Mouse (Mus musculus): ENCODE measurements around the gene Lmtk3. TPM values are rescaled to one million over a fixed set of nuclear protein-coding genes. Genes with fewer than 3 reads are reported as not detected.

The Lmtk3 gene
- polyA plus RNA-seq (2016; fragmentation: Nextera tagmentation; extraction: Ambion mirVana): 2.1 and 3.0 TPM in 2 replicates

DNA sequence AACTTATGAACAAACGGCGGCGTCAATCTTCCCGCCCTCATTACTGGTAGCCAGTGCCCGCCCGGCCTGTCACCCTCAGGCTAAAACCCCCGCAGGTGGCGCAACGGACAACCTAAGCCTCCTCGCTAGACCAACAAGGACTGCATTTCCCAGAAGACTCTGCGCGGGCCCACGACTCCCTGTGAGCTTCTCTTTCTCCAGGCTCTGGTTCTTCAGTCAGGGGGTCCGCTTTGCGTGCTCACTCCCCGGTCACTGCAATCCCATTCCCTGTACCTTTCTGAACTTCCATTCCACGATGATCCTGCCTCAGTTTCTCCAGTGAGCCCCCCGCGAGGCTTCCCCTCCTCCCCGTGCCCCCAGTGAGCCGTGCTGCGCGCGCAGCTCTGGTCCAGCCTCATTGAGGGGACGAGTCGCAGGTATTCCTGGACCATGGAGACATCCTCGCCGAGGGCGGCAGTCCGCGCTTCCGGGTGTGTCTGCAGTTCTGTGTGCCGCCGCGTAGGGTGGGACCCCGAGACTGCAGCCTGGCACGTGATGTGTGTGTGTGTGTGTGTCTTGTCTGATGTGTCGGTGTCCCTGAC is at the start of gene Lmtk3:
Lmtk3 (plus strand) TSS at position 228 of the 581 bp plus-strand sequence.
- WGBS: under 1% methylated on average over 38 of the region's 38 CpGs

DNA sequence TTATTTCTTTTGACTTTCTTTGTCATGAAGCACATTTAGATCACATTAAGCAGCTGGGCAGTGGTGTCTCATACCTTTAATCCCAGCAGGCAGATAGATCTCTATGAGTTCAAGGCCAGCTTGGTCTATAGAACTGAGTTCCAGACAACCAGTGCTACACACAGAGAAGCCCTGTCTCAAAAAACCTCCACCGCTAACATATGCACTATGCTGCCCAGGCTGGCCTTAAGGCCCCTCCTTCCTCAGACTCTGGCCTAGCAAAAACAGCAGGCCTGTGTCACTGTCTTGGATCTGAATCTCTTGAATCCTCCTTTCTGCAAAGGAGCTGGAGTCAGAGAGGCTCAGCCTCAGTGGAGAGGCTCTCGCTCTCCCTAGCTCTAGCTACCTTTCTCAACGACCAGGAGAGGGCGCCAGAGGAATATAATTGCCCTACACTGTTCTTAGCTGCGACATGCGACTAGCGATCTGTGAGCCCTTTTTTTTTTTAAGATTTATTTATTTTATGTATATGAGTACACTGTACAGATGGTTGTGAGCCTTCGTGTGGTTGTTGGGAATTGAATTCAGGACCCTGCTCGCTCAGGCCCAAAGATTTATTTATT is 44.3 kb upstream of the Lmtk3 start:
- WGBS: 9% methylated on average over 9 of the region's 9 CpGs
- peak; percentile 85 for DNase-seq (ENCODE audit: low spot score)
- Histone ChIP-seq H3K27me3 (replicated peaks; ENCODE audit: low read depth, poor library complexity, severe bottlenecking) (peaks cover 16% of the 10 kb centered on the region), H3K4me3 (no peak overlapping the region), H3K4me1 (peaks cover 9% of the 10 kb centered on the region), H3K9me3 (no peaks in the 10 kb centered on the region), H3K36me3 (replicated peaks) (no peaks in the 10 kb centered on the region), H3K27ac (replicated peaks) (no peak overlapping the region)

More for the DNA sequence above, at the start of gene Lmtk3:
- Histone ChIP-seq H3K9me3 (no peaks in the 10 kb centered on the region), H3K36me3 (replicated peaks) (peaks cover 16% of the 10 kb centered on the region), H3K4me1 (peaks cover 56% of the 10 kb centered on the region), H3K27ac (replicated peaks) (peak within 1 kb of the TSS; percentile 89), H3K4me3 (peak within 1 kb of the TSS; percentile 86), H3K27me3 (replicated peaks; ENCODE audit: low read depth, poor library complexity, severe bottlenecking) (peaks cover 41% of the 10 kb centered on the region)
- peak; percentile 83 for DNase-seq (ENCODE audit: low spot score)

DNA sequence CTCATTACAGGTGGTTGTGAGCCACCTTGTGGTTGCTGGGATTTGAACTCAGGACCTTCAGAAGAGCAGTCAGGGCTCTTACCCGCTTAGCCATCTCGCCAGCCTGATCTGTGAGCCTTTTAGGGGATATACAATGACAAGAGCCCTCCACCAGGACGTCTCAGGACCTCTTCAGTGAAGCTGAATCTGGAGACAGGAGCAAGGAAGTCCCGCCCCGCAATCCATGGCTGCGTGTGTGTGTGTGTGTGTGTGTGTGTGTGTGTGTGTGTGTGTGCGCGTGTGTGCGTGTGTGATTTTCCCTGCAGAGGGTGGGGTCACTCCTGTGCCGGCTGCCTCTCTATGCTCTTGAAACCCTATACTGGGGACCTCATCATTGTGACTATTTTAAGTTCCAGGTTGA is 43.7 kb upstream of the Lmtk3 start:
- Histone ChIP-seq H3K36me3 (replicated peaks) (no peaks in the 10 kb centered on the region), H3K9me3 (no peaks in the 10 kb centered on the region), H3K27me3 (replicated peaks; ENCODE audit: low read depth, poor library complexity, severe bottlenecking) (peaks cover 16% of the 10 kb centered on the region), H3K27ac (replicated peaks) (no peak overlapping the region), H3K4me3 (no peak overlapping the region), H3K4me1 (peaks cover 9% of the 10 kb centered on the region)
- 70% methylated on average over 10 of the region's 10 CpGs for WGBS
- DNase-seq (ENCODE audit: low spot score): no peak

GRCm38 (mm10) chr7:45741308-45741707 is 42.2 kb upstream of the Lmtk3 start:
- peaks cover 9% of the 10 kb centered on the region for H3K4me1 ChIP-seq
- no peak overlapping the region for H3K27ac ChIP-seq (replicated peaks)
- DNase-seq (ENCODE audit: low spot score): no peak
- WGBS: 89% methylated on average over 12 of the region's 12 CpGs
- peaks cover 16% of the 10 kb centered on the region for H3K27me3 ChIP-seq (replicated peaks; ENCODE audit: low read depth, poor library complexity, severe bottlenecking)
- H3K4me3 ChIP-seq: no peak overlapping the region
- H3K36me3 ChIP-seq (replicated peaks): no peaks in the 10 kb centered on the region
- H3K9me3 ChIP-seq: no peaks in the 10 kb centered on the region

- 0 out of 2 replicates have a peak, but pooled peaks cover 3% of the 10 kb centered on the region for H3K9me3 ChIP-seq
- no peaks in the 10 kb centered on the region for H3K36me3 ChIP-seq (replicated peaks)
- 35% methylated on average over 11 of the region's 11 CpGs for WGBS
- H3K4me1 ChIP-seq: peaks cover 9% of the 10 kb centered on the region
- H3K27me3 ChIP-seq (replicated peaks; ENCODE audit: low read depth, poor library complexity, severe bottlenecking): peaks cover 16% of the 10 kb centered on the region
- H3K27ac ChIP-seq (replicated peaks): no peak overlapping the region
- no peak for DNase-seq (ENCODE audit: low spot score)
- H3K4me3 ChIP-seq: peak overlapping the region; percentile 42
These were observed 41.8 kb upstream of the Lmtk3 start for GRCm38 (mm10) chr7:45741777-45742176.

DNA sequence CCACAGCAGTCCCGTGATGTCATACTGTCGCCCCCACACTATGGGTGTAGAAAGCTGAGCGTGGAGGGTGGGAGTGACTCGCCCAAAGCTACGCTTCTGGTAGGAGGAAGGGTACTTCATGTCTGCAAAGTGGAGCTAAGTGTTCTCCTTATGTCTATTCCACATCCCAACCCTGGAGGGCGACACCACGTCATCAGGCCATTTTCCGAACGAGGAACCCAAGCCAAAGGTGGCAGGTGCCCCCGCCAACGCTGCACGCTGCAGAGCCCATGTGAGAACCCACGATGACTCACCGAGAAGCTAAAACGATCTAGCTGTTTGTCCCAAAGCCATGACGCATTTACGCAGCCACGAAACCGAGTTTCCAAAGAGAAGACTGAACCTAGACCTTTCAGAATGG is 41.2 kb upstream of the Lmtk3 start:
- H3K27me3 ChIP-seq (replicated peaks; ENCODE audit: low read depth, poor library complexity, severe bottlenecking): peaks cover 16% of the 10 kb centered on the region
- H3K9me3 ChIP-seq: 0 out of 2 replicates have a peak, but pooled peaks cover 4% of the 10 kb centered on the region
- peak overlapping the region; percentile 42 for H3K4me3 ChIP-seq
- no peaks in the 10 kb centered on the region for H3K36me3 ChIP-seq (replicated peaks)
- WGBS: 36% methylated on average over 19 of the region's 19 CpGs
- peaks cover 9% of the 10 kb centered on the region for H3K4me1 ChIP-seq
- no peak overlapping the region for H3K27ac ChIP-seq (replicated peaks)
- DNase-seq (ENCODE audit: low spot score): no peak

- Histone ChIP-seq H3K4me1 (peaks cover 13% of the 10 kb centered on the region), H3K27me3 (replicated peaks; ENCODE audit: low read depth, poor library complexity, severe bottlenecking) (peaks cover 16% of the 10 kb centered on the region), H3K9me3 (0 out of 2 replicates have a peak, but pooled peaks cover 4% of the 10 kb centered on the region), H3K27ac (replicated peaks) (no peak overlapping the region), H3K36me3 (replicated peaks) (no peaks in the 10 kb centered on the region), H3K4me3 (no peak overlapping the region)
- DNase-seq (ENCODE audit: low spot score): peak; percentile 73
- WGBS: 29% methylated on average over 2 of the region's 2 CpGs
These were observed 39.2 kb upstream of the Lmtk3 start for GRCm38 (mm10) chr7:45744387-45744786.

GRCm38 (mm10) chr7:45746518-45746917 is 37.0 kb upstream of the Lmtk3 start:
- Histone ChIP-seq H3K4me1 (peaks cover 22% of the 10 kb centered on the region), H3K27ac (replicated peaks) (no peak overlapping the region), H3K36me3 (replicated peaks) (no peaks in the 10 kb centered on the region), H3K27me3 (replicated peaks; ENCODE audit: low read depth, poor library complexity, severe bottlenecking) (peaks cover 11% of the 10 kb centered on the region), H3K9me3 (0 out of 2 replicates have a peak, but pooled peaks cover 4% of the 10 kb centered on the region), H3K4me3 (no peak overlapping the region)
- DNase-seq (ENCODE audit: low spot score): no peak
- 63% methylated on average over 6 of the region's 6 CpGs for WGBS

DNA sequence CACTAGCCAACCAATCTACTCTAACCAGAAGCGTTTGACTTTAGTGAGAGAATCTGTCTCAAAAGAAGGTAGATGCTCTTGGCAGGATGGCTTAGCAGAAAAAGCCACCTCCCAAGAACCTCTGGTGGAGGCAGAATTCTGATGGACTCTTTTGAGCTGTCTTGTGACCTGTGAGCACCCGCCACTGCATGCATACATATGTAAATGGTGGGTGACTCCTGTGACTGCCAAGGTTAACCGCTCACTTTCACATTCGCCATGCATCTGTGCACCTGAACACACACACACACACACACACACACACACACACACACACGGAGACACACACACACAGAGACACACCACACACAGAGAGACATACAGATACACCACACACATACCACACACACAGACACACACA is 36.1 kb upstream of the Lmtk3 start:
- Histone ChIP-seq H3K9me3 (0 out of 2 replicates have a peak, but pooled peaks cover 4% of the 10 kb centered on the region), H3K4me3 (no peak overlapping the region), H3K27me3 (replicated peaks; ENCODE audit: low read depth, poor library complexity, severe bottlenecking) (0 out of 2 replicates have a peak, but pooled peaks cover 2% of the 10 kb centered on the region), H3K27ac (replicated peaks) (no peak overlapping the region), H3K4me1 (peaks cover 14% of the 10 kb centered on the region), H3K36me3 (replicated peaks) (no peaks in the 10 kb centered on the region)
- no peak for DNase-seq (ENCODE audit: low spot score)
- 83% methylated on average over 5 of the region's 5 CpGs for WGBS

GRCm38 (mm10) chr7:45748110-45748509 is 35.4 kb upstream of the Lmtk3 start:
- no peaks in the 10 kb centered on the region for H3K36me3 ChIP-seq (replicated peaks)
- no peak overlapping the region for H3K27ac ChIP-seq (replicated peaks)
- WGBS: 84% methylated on average over 7 of the region's 7 CpGs
- no peak for DNase-seq (ENCODE audit: low spot score)
- H3K9me3 ChIP-seq: 0 out of 2 replicates have a peak, but pooled peaks cover 4% of the 10 kb centered on the region
- no peaks in the 10 kb centered on the region for H3K27me3 ChIP-seq (replicated peaks; ENCODE audit: low read depth, poor library complexity, severe bottlenecking)
- no peak overlapping the region for H3K4me3 ChIP-seq
- peaks cover 13% of the 10 kb centered on the region for H3K4me1 ChIP-seq

DNA sequence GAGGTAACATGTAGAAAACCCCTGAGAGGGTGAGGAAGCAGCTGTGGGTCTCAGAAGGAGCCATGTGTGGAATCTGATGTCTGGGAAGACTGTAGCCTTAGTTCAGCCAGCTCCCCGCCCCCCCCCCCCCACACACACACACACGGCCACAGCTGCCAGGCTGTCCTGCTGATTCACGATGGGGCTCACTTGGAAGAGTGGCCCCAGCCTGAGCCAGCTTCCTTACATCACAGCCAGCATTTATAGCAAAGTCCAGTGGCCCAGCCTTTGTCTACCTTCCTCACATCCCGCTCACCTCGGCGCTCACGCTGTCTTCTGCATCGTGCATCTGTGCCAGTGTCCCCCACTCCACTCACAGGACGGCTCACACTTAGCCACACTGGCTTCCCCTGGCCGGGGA is 34.1 kb upstream of the Lmtk3 start:
- no peaks in the 10 kb centered on the region for H3K27me3 ChIP-seq (replicated peaks; ENCODE audit: low read depth, poor library complexity, severe bottlenecking)
- WGBS: 48% methylated on average over 10 of the region's 10 CpGs
- H3K36me3 ChIP-seq (replicated peaks): no peaks in the 10 kb centered on the region
- H3K27ac ChIP-seq (replicated peaks): peak overlapping the region; percentile 30; the same call in 1 of the 2 replicates
- no peak for DNase-seq (ENCODE audit: low spot score)
- H3K4me3 ChIP-seq: no peak overlapping the region
- 0 out of 2 replicates have a peak, but pooled peaks cover 4% of the 10 kb centered on the region for H3K9me3 ChIP-seq
- H3K4me1 ChIP-seq: peaks cover 13% of the 10 kb centered on the region

- Histone ChIP-seq H3K27ac (replicated peaks) (no peak overlapping the region), H3K4me3 (no peak overlapping the region), H3K4me1 (peaks cover 13% of the 10 kb centered on the region), H3K27me3 (replicated peaks; ENCODE audit: low read depth, poor library complexity, severe bottlenecking) (no peaks in the 10 kb centered on the region), H3K9me3 (0 out of 2 replicates have a peak, but pooled peaks cover 4% of the 10 kb centered on the region), H3K36me3 (replicated peaks) (no peaks in the 10 kb centered on the region)
- 73% methylated on average over 9 of the region's 9 CpGs for WGBS
- no peak for DNase-seq (ENCODE audit: low spot score)
These were observed 33.4 kb upstream of the Lmtk3 start for GRCm38 (mm10) chr7:45750162-45750561.

DNA sequence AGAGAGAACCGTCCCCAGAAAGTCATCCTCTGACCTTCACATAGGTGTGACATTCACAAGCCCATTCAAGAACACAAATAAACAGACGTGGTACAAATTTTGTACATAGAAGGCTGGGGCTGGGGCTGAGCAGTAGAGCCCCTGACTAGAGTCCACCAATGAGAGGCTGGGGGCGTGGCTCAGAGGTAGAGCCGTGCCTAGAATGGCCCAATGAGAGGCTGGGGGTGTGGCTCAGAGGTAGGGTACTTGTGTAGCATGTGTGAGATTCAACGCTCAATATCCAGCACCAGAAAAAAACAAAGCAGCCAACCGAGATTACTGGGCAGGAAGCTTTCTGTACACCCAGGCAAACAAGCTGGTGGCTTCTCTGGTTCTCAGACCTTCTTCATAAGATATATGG is 27.8 kb upstream of the Lmtk3 start:
- H3K9me3 ChIP-seq: no peaks in the 10 kb centered on the region
- no peaks in the 10 kb centered on the region for H3K36me3 ChIP-seq (replicated peaks)
- no peak for DNase-seq (ENCODE audit: low spot score)
- no peak overlapping the region for H3K4me3 ChIP-seq
- peaks cover 11% of the 10 kb centered on the region for H3K4me1 ChIP-seq
- 56% methylated on average over 6 of the region's 6 CpGs for WGBS
- no peak overlapping the region for H3K27ac ChIP-seq (replicated peaks)
- H3K27me3 ChIP-seq (replicated peaks; ENCODE audit: low read depth, poor library complexity, severe bottlenecking): peaks cover 35% of the 10 kb centered on the region
